Mouse (Mus musculus): ENCODE data around the gene Spem1.

DNA sequence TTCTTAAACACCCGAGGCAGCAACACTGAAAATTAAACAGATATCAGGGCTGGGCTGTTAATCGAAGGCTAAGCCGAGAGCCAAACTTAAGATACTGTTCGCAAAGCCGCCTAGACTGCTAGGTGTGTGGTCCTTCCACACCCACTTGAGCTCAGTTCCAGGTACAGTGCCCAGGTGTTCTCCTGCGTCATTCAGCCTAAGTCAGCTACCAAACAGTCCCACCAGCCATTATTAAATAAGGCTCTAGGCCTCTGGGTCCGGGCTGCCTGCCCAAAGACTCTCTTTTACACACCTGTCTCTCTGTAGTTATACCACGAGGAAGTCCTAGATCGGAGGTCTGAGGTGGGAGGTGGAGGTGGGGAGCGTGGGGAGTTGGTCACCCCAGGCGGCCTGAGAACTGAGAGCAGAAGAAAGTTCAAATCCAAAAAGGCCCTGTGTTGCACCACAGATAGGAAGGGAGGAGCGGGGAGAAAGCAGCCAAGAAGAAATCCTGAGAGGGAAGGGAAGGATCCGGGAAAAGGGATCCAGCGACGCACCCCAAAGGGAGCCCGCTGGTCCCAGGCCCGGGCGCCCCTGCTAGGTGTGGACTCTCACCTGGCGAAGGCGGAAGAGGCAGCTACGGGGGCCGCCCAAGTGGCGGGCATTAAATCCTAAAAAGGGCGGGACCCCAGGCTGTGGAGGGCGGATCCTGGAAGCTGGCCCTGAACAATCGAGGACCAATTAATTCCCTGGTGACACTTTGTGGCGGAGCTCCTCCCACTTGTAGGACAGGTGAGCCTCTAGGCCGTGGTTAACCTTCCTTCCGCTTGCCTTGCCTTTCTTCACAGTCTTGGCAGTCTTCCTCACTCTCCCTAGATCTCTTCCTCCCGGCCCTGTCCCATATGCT, 36.4 kb upstream of the Spem1 start, which contains the start of gene Tnk1:
- TF ChIP-seq CTCF (IDR thresholded peaks at IDR 0.05; ENCODE audit: extremely low read depth, insufficient read length, insufficient replicate concordance, low read depth, low read length) (no peak), POLR2A (IDR thresholded peaks at IDR 0.05; ENCODE audit: low read depth, low read length) (peak; percentile 79; the same call in 1 of the 2 replicates)
